Mouse (Mus musculus) megakaryocyte progenitor cell, adult 5-6 weeks (primary cell): ENCODE results near the gene Ptprn2. TPM values are rescaled to one million over a fixed set of nuclear protein-coding genes. Genes with fewer than 3 reads are reported as not detected.

Experiments used
- ATAC-seq: replicated peaks from 2 replicates; pipeline ENCODE4 v1.8.0; 2016; ENCODE audit warnings: mild to moderate bottlenecking, moderate TSS enrichment, inconsistent platforms; ENCODE audit not compliant: poor library complexity
- total RNA-seq, 2 experiments: library from RNA; stranded (forward) in 1 of 2; stranded (reverse) in 1 of 2; fragments of 157-497, 149-512 nt in 1 of 2; fragments of 200-1000 nt in 1 of 2; gene quantifications; 2 replicates each; pipeline versions ENCODE4 v1.2.3 to v1.2.4; 2015 to 2017

Ptprn2 gene
- total RNA-seq, 2 experiments from 2014 or later, result not detected

GRCm38 (mm10) chr12:116637498-116637897 is 152.0 kb downstream of the Ptprn2 start:
- ATAC-seq, result no peak

- ATAC-seq, result no peak
Measured at GRCm38 (mm10) chr12:116640871-116641270, 155.4 kb downstream of the Ptprn2 start.

DNA sequence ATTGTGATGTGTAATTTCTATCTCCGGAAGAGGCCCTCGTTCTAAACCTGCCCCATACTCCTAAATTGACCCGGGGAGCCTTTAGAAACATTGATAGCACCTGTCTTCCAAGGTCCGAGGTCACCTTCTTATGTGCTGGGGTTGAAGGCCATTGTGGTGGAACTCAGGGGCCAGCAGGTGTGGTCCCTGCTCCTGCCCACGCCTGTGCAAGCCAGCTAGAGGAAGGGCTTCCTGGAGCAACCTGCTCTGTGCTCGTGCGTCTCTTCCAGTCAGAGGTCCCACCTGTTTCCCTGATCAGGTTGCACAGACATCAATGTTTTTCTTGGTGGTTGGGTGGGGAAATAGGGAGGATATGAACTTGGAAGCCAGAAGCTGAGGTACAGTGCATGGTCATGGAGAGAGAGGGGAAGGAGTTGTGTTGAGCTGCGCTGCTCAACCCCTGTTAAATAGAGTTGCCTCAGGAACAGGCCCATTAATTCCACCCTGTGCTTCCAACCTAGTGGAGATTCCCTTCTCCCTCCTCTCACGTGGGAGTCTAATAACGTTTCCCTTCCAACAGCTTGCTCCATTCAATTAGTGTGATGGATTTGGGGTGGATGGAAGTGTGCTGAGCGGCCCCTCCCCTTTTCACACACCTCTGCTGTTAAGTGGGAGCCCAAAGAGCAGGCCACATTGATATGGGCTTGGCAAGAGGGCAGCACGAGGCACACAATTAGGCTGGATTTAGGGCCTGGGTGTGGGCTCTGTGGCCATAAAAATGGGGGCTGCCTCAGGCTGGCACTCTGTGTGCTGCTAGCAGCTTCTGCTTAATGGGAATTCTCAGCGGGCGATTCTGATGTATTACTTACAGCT is 156.0 kb downstream of the Ptprn2 start:
- ATAC-seq, result no peak

- no peak for ATAC-seq
Measured at GRCm38 (mm10) chr12:116642191-116642549, 156.7 kb downstream of the Ptprn2 start.

- no peak for ATAC-seq
Measured at GRCm38 (mm10) chr12:116646771-116647170, 161.3 kb downstream of the Ptprn2 start.

GRCm38 (mm10) chr12:116648584-116649206 is 163.2 kb downstream of the Ptprn2 start:
- ATAC-seq, result 0 out of 2 replicates have a peak, but pooled peaks have one; percentile 29

- 0 out of 2 replicates have a peak, but pooled peaks have one; percentile 46 for ATAC-seq
Measured at GRCm38 (mm10) chr12:116653684-116654083, 168.2 kb downstream of the Ptprn2 start.

DNA sequence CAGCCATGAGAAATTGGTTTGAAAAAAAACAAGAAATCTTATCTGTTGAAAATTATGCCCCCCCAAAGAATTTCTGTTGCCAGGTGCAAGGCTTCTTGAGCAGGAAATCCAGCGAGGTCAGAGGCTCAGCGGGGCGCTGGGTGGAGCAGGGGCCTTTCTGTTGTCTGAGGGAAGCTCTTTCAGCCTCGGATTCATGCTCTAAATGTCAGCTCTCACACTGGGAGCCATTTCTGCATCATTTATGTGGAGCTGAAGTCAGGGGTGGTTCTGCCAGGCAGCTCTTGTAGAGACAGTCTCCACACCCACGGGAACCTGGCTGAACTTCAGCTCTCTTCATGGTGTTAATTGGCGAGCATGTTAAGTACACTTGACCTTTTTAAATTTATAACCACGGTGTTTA is 174.6 kb downstream of the Ptprn2 start:
- ATAC-seq, result no peak

DNA sequence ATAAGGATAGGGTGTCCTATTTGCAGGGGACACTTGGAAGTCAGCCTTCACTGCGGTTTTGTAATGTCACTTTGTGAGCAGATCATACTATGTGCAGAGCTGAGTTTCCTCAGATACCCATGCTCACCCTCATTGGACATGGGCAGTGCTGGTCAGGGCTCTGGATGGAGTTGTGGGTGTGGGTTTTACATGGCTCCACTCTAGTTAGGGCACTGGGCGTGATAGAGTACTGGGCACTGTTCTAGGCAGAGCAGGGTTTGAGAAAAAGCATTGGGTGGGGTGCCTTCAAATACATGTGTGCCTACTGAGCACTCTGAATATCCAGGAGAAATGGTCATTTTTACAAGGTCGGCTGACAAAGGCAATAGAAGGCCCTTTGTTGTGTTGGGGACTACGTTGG is 175.5 kb downstream of the Ptprn2 start:
- ATAC-seq, result no peak

- no peak for ATAC-seq
Measured at GRCm38 (mm10) chr12:116677701-116678100, 192.2 kb downstream of the Ptprn2 start.

DNA sequence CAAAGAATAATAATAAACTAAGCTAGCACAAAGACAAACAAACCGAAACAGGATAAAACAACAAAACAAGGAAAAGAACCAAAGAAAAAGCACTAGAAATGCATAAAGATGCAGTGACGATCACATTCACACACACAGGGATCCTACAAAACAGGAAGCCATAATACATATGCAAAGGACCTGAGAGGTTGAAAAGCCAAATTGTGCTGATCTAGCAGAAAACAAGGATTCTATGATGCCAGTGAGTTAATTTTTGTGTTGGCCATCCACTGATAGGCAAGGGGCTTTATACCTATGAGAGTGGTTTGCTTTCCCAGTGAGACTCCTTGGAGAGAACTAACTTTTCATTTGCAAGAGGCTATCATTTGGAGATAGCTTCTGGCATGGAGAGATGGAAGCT is 204.3 kb downstream of the Ptprn2 start:
- no peak for ATAC-seq

DNA sequence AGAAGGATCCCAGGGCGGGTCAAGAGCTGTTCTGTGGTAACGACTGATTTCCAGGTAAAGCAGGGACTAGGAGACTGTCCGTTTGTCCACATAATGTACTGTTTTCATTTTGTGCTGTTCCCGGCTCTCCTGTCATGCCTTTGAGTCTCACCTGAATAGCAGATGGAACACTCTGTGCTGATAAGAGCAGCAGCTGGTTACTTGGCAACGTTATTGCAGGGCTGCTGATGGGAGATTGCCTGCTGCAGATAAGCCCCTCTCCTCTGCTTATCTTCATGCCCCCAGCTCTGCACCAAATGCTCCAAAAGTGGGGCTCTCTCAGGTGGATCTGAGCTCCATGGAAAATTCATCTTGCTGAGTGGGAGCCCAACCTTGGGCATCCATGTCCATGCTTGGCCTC is 224.0 kb downstream of the Ptprn2 start:
- ATAC-seq, result no peak

- ATAC-seq, result no peak
Measured at GRCm38 (mm10) chr12:116710716-116711115, 225.2 kb downstream of the Ptprn2 start.

GRCm38 (mm10) chr12:116711133-116711532 is 225.6 kb downstream of the Ptprn2 start:
- no peak for ATAC-seq

DNA sequence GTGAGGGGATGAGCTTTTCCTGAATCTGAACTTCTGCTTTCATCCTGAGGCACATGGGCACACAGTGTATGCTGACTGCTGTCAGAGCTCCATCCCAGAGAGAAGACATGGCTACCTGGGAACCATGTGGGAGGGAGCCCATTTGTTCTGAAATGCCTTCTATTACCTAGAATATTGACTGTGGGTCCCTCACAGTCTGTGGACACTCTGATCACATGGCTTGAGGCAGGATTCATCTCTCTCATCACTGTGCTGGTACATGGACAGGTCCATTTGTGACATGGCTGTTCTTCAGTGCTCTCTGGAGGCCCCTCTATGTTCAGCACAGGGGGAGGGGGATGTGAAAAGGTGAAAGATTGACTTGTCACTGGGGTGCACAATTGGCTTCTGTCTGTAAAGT is 227.6 kb downstream of the Ptprn2 start:
- ATAC-seq, result no peak

GRCm38 (mm10) chr12:116721062-116721461 is 235.5 kb downstream of the Ptprn2 start:
- no peak for ATAC-seq

GRCm38 (mm10) chr12:116740141-116740540 is 254.6 kb downstream of the Ptprn2 start:
- no peak for ATAC-seq

- no peak for ATAC-seq
Measured at GRCm38 (mm10) chr12:116741300-116741699, 255.8 kb downstream of the Ptprn2 start.

DNA sequence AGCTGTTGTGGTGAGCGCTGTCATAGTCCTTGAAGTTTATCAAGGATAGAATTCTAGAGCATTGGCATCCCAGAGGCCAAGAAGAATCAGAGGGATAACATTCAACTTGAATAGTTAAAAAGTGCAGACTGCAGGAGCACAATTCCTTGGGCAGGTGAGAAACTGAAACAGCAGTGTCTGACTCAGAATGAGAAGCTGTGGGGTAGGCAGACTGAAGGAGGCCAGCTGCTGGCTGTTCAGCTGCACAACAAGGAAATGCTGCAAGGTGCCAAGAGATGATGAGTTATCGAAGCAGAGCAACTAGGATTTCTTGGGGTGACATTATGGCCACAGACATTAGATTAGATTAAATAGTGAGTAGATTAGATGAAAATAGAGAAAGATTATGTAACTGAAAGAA is 260.9 kb downstream of the Ptprn2 start:
- no peak for ATAC-seq

- no peak for ATAC-seq
Measured at GRCm38 (mm10) chr12:116752784-116753183, 267.3 kb downstream of the Ptprn2 start.

GRCm38 (mm10) chr12:116763961-116764360 is 278.4 kb downstream of the Ptprn2 start:
- ATAC-seq, result no peak

DNA sequence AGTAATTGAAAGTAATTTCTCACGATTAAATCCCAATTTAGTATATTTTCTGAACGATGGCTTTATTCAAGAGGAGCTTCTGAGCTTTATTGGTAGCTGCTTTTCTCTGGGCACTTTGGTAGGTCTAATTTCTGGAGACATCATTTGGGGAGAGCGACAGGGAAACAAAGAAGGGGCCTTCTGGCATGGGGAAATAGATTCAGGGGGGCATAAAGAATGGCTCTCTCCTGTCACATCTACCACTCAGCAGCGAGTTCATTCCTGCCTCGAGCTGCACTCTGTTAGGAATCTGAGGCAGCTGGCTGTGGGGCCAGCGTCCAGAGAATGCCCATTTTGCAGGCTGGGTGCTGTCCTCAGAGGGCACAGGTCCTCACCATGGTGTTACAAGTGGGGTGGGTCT is 285.4 kb downstream of the Ptprn2 start:
- no peak for ATAC-seq
